Mouse (Mus musculus): Measurements from ENCODE around the gene Muc4. TPM values are rescaled to one million over a fixed set of nuclear protein-coding genes. Genes with fewer than 3 reads are reported as not detected.
A peak's percentile ranks its signal among the peaks of the same experiment; 100 is the strongest.

The Muc4 gene
- polyA plus RNA-seq, 1 experiment from 2014 or later, result 0.22 TPM

GRCm38 (mm10) chr16:32814539-32814938, 78.9 kb downstream of the Muc4 start:
- Histone ChIP-seq H3K27me3 (ENCODE audit: control insufficient read depth, insufficient read depth, low read length) (no peaks in the 10 kb centered on the region), H3K36me3 (ENCODE audit: control insufficient read depth, insufficient read depth, low read length) (no peaks in the 10 kb centered on the region), H3K4me2 (replicated peaks; ENCODE audit: low read depth, low read length) (peak overlapping the region; percentile 36), H3K27ac (ENCODE audit: low read depth, low read length) (no peak overlapping the region), H3K9ac (ENCODE audit: low read depth, low read length) (0 out of 2 replicates have a peak overlapping the region, but pooled peaks have one; percentile 2), H3K9me3 (ENCODE audit: control insufficient read depth, low read length) (no peaks in the 10 kb centered on the region), H3K4me1 (replicated peaks; ENCODE audit: control insufficient read depth, insufficient read depth, low read length) (no peaks in the 10 kb centered on the region), H3K4me3 (ENCODE audit: low read depth, low read length) (no peak overlapping the region)
- DNase-seq (ENCODE audit: low spot score) (peak; percentile 49), ATAC-seq (ENCODE audit: low FRiP score) (no peak)
- 29% methylated on average over 14 of the region's 14 CpGs for WGBS

GRCm38 (mm10) chr16:32815160-32815605, 79.5 kb downstream of the Muc4 start:
- DNase-seq (ENCODE audit: low spot score) (peak; percentile 38), ATAC-seq (ENCODE audit: low FRiP score) (no peak)
- no peaks in the 10 kb centered on the region for H3K36me3 ChIP-seq (ENCODE audit: control insufficient read depth, insufficient read depth, low read length)
- no peak overlapping the region for H3K9ac ChIP-seq (ENCODE audit: low read depth, low read length)
- no peaks in the 10 kb centered on the region for H3K9me3 ChIP-seq (ENCODE audit: control insufficient read depth, low read length)
- H3K4me1 ChIP-seq (replicated peaks; ENCODE audit: control insufficient read depth, insufficient read depth, low read length), result no peaks in the 10 kb centered on the region
- no peak overlapping the region for H3K4me3 ChIP-seq (ENCODE audit: low read depth, low read length)
- WGBS, result 9% methylated on average over 6 of the region's 6 CpGs
- no peak overlapping the region for H3K27ac ChIP-seq (ENCODE audit: low read depth, low read length)
- no peaks in the 10 kb centered on the region for H3K27me3 ChIP-seq (ENCODE audit: control insufficient read depth, insufficient read depth, low read length)
- H3K4me2 ChIP-seq (replicated peaks; ENCODE audit: low read depth, low read length), result peak overlapping the region; percentile 36

DNA sequence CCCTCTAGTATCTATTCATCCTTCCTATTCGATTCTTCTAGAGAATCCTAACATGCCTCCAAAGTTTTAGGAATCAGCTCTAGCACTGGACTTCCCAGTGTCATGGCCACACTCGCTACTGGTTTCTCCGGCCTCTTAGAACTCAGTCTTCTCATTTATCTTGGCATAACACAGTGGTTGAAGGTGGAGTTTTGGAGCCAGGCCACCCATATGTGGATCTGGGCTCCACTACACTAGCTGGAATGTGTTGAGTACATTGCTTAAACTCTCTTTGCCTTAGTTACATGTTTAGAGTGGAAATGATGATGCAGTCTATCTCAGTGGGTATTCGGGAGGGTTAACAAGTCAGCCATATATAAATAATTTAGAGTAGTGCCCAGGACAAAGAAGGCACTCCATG, 82.3 kb downstream of the Muc4 start:
- H3K4me3 ChIP-seq (ENCODE audit: low read depth, low read length), result no peak overlapping the region
- H3K27me3 ChIP-seq (ENCODE audit: control insufficient read depth, insufficient read depth, low read length), result no peaks in the 10 kb centered on the region
- H3K27ac ChIP-seq (ENCODE audit: low read depth, low read length), result no peak overlapping the region
- H3K4me1 ChIP-seq (replicated peaks; ENCODE audit: control insufficient read depth, insufficient read depth, low read length), result no peaks in the 10 kb centered on the region
- no peak overlapping the region for H3K9ac ChIP-seq (ENCODE audit: low read depth, low read length)
- DNase-seq (ENCODE audit: low spot score) (no peak), ATAC-seq (ENCODE audit: low FRiP score) (no peak)
- no peak overlapping the region for H3K4me2 ChIP-seq (replicated peaks; ENCODE audit: low read depth, low read length)
- no peaks in the 10 kb centered on the region for H3K9me3 ChIP-seq (ENCODE audit: control insufficient read depth, low read length)
- no peaks in the 10 kb centered on the region for H3K36me3 ChIP-seq (ENCODE audit: control insufficient read depth, insufficient read depth, low read length)
- 95% methylated on average over 4 of the region's 4 CpGs for WGBS

- 91% methylated on average over 5 of the region's 5 CpGs for WGBS
- ATAC-seq (ENCODE audit: low FRiP score) (no peak), DNase-seq (ENCODE audit: low spot score) (no peak)
- Histone ChIP-seq H3K27ac (ENCODE audit: low read depth, low read length) (no peak overlapping the region), H3K4me3 (ENCODE audit: low read depth, low read length) (no peak overlapping the region), H3K9me3 (ENCODE audit: control insufficient read depth, low read length) (no peaks in the 10 kb centered on the region), H3K36me3 (ENCODE audit: control insufficient read depth, insufficient read depth, low read length) (no peaks in the 10 kb centered on the region), H3K4me1 (replicated peaks; ENCODE audit: control insufficient read depth, insufficient read depth, low read length) (no peaks in the 10 kb centered on the region), H3K9ac (ENCODE audit: low read depth, low read length) (no peak overlapping the region), H3K27me3 (ENCODE audit: control insufficient read depth, insufficient read depth, low read length) (no peaks in the 10 kb centered on the region), H3K4me2 (replicated peaks; ENCODE audit: low read depth, low read length) (no peak overlapping the region)
Measured at GRCm38 (mm10) chr16:32818441-32818840, 82.8 kb downstream of the Muc4 start.

- Histone ChIP-seq H3K9me3 (ENCODE audit: control insufficient read depth, low read length) (no peaks in the 10 kb centered on the region), H3K9ac (ENCODE audit: low read depth, low read length) (no peak overlapping the region), H3K27me3 (ENCODE audit: control insufficient read depth, insufficient read depth, low read length) (no peaks in the 10 kb centered on the region), H3K4me1 (replicated peaks; ENCODE audit: control insufficient read depth, insufficient read depth, low read length) (no peaks in the 10 kb centered on the region), H3K4me2 (replicated peaks; ENCODE audit: low read depth, low read length) (no peak overlapping the region), H3K36me3 (ENCODE audit: control insufficient read depth, insufficient read depth, low read length) (no peaks in the 10 kb centered on the region), H3K4me3 (ENCODE audit: low read depth, low read length) (no peak overlapping the region), H3K27ac (ENCODE audit: low read depth, low read length) (no peak overlapping the region)
- ATAC-seq (ENCODE audit: low FRiP score), result no peak
- DNase-seq (ENCODE audit: low spot score), result no peak
- WGBS, result 79% methylated on average over 10 of the region's 10 CpGs
Measured at GRCm38 (mm10) chr16:32821772-32822449, 86.2 kb downstream of the Muc4 start.

- Histone ChIP-seq H3K36me3 (ENCODE audit: control insufficient read depth, insufficient read depth, low read length) (no peaks in the 10 kb centered on the region), H3K4me1 (replicated peaks; ENCODE audit: control insufficient read depth, insufficient read depth, low read length) (no peaks in the 10 kb centered on the region), H3K9ac (ENCODE audit: low read depth, low read length) (no peak overlapping the region), H3K27ac (ENCODE audit: low read depth, low read length) (no peak overlapping the region), H3K4me2 (replicated peaks; ENCODE audit: low read depth, low read length) (no peak overlapping the region), H3K9me3 (ENCODE audit: control insufficient read depth, low read length) (no peaks in the 10 kb centered on the region), H3K27me3 (ENCODE audit: control insufficient read depth, insufficient read depth, low read length) (no peaks in the 10 kb centered on the region), H3K4me3 (ENCODE audit: low read depth, low read length) (no peak overlapping the region)
- ATAC-seq (ENCODE audit: low FRiP score) (no peak), DNase-seq (ENCODE audit: low spot score) (no peak)
- 82% methylated on average over 6 of the region's 6 CpGs for WGBS
Measured at GRCm38 (mm10) chr16:32822450-32822827, 86.8 kb downstream of the Muc4 start.

- no peaks in the 10 kb centered on the region for H3K4me1 ChIP-seq (replicated peaks; ENCODE audit: control insufficient read depth, insufficient read depth, low read length)
- H3K36me3 ChIP-seq (ENCODE audit: control insufficient read depth, insufficient read depth, low read length), result no peaks in the 10 kb centered on the region
- WGBS, result 87% methylated on average over 5 of the region's 5 CpGs
- DNase-seq (ENCODE audit: low spot score) (no peak), ATAC-seq (ENCODE audit: low FRiP score) (no peak)
- H3K27me3 ChIP-seq (ENCODE audit: control insufficient read depth, insufficient read depth, low read length), result no peaks in the 10 kb centered on the region
- H3K4me2 ChIP-seq (replicated peaks; ENCODE audit: low read depth, low read length), result no peak overlapping the region
- no peaks in the 10 kb centered on the region for H3K9me3 ChIP-seq (ENCODE audit: control insufficient read depth, low read length)
- no peak overlapping the region for H3K27ac ChIP-seq (ENCODE audit: low read depth, low read length)
- no peak overlapping the region for H3K9ac ChIP-seq (ENCODE audit: low read depth, low read length)
- no peak overlapping the region for H3K4me3 ChIP-seq (ENCODE audit: low read depth, low read length)
Measured at GRCm38 (mm10) chr16:32822881-32823280, 87.2 kb downstream of the Muc4 start.

- Histone ChIP-seq H3K4me1 (replicated peaks; ENCODE audit: control insufficient read depth, insufficient read depth, low read length) (no peaks in the 10 kb centered on the region), H3K4me3 (ENCODE audit: low read depth, low read length) (no peak overlapping the region), H3K9ac (ENCODE audit: low read depth, low read length) (no peak overlapping the region), H3K9me3 (ENCODE audit: control insufficient read depth, low read length) (no peaks in the 10 kb centered on the region), H3K27ac (ENCODE audit: low read depth, low read length) (no peak overlapping the region), H3K36me3 (ENCODE audit: control insufficient read depth, insufficient read depth, low read length) (no peaks in the 10 kb centered on the region), H3K27me3 (ENCODE audit: control insufficient read depth, insufficient read depth, low read length) (no peaks in the 10 kb centered on the region), H3K4me2 (replicated peaks; ENCODE audit: low read depth, low read length) (no peak overlapping the region)
- DNase-seq (ENCODE audit: low spot score) (no peak), ATAC-seq (ENCODE audit: low FRiP score) (no peak)
- 90% methylated on average over 8 of the region's 8 CpGs for WGBS
Measured at GRCm38 (mm10) chr16:32823487-32823886, 87.8 kb downstream of the Muc4 start.

DNA sequence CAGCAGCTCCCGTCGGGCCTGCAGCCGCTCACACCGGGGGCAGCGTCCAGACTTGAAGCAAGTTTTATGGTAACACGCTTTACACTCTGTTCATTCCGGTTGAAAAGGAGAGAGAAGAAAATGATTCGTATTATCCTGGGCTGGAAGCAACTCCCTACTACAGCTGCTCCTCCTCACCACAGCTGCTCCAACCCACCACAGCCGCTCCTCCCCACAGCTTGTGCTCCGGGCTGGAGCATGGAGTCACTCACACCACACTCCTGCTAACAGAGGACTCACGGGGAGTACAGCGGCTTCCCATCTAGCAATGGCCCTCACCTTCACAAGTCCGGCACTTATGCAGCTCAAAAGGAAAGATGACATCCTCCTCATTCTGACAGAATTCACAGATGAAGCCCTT, 88.4 kb downstream of the Muc4 start:
- no peaks in the 10 kb centered on the region for H3K36me3 ChIP-seq (ENCODE audit: control insufficient read depth, insufficient read depth, low read length)
- WGBS, result 94% methylated on average over 13 of the region's 13 CpGs

More for the DNA sequence above, 88.4 kb downstream of the Muc4 start:
- H3K9ac ChIP-seq (ENCODE audit: low read depth, low read length), result no peak overlapping the region
- H3K4me2 ChIP-seq (replicated peaks; ENCODE audit: low read depth, low read length), result no peak overlapping the region
- ATAC-seq (ENCODE audit: low FRiP score) (no peak), DNase-seq (ENCODE audit: low spot score) (no peak)
- H3K27ac ChIP-seq (ENCODE audit: low read depth, low read length), result no peak overlapping the region
- H3K4me3 ChIP-seq (ENCODE audit: low read depth, low read length), result no peak overlapping the region
- H3K9me3 ChIP-seq (ENCODE audit: control insufficient read depth, low read length), result no peaks in the 10 kb centered on the region
- H3K4me1 ChIP-seq (replicated peaks; ENCODE audit: control insufficient read depth, insufficient read depth, low read length), result no peaks in the 10 kb centered on the region
- H3K27me3 ChIP-seq (ENCODE audit: control insufficient read depth, insufficient read depth, low read length), result no peaks in the 10 kb centered on the region

Data from hindbrain, embryonic 11.5 days (tissue).